Mouse (Mus musculus): ENCODE measurements around the gene Pola1. TPM values are rescaled to one million over a fixed set of nuclear protein-coding genes. Genes with fewer than 3 reads are reported as not detected.

Gene Pola1
- polyA plus RNA-seq, 1 experiment from 2014 or later: 21.2 TPM

GRCm38 (mm10) chrX:93373503-93373902 lies 258.5 kb downstream of the Pola1 start:
- no peaks in the 10 kb centered on the region for H3K4me1 ChIP-seq (ENCODE audit: control insufficient read depth, insufficient read depth, low read length)
- no peak for DNase-seq (ENCODE audit: low spot score)
- no peak overlapping the region for H3K27ac ChIP-seq (ENCODE audit: low read depth, low read length)
- H3K4me3 ChIP-seq (ENCODE audit: low read depth, low read length): no peak overlapping the region
- no peak overlapping the region for H3K9ac ChIP-seq (ENCODE audit: low read length)
- H3K9me3 ChIP-seq (ENCODE audit: control insufficient read depth, low read length): no peaks in the 10 kb centered on the region
- H3K36me3 ChIP-seq (ENCODE audit: control insufficient read depth, insufficient read depth, low read length): no peaks in the 10 kb centered on the region
- H3K4me2 ChIP-seq (ENCODE audit: low read depth): no peak overlapping the region
- no peak for ATAC-seq (ENCODE audit: insufficient read depth, low FRiP score, low TSS enrichment)
- WGBS: 69% methylated on average over 1 of the region's 1 CpGs
- H3K27me3 ChIP-seq (ENCODE audit: control insufficient read depth, insufficient read depth, low read length): no peaks in the 10 kb centered on the region

DNA sequence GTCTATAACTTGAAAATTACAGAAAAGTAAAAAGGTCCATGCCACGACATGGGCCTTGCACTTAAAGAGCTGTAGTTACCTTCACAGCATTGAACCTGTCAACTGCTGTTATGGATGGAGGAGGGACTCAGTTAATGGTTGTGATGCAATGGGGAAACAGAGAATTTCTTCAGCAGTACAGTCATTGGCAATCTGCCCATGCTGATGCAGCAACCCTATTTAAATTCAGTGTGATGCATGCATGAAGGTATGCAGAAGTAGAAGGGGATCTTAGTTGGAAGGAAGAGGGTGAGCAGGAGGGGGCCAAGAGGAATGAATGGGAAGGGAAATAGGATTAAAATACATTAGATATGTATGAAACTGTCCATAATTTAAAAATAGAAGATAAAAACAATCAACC lies 262.2 kb downstream of the Pola1 start:
- H3K4me2 ChIP-seq (ENCODE audit: low read depth): no peak overlapping the region
- peak; percentile 10 for DNase-seq (ENCODE audit: low spot score)
- no peaks in the 10 kb centered on the region for H3K4me1 ChIP-seq (ENCODE audit: control insufficient read depth, insufficient read depth, low read length)

DNA sequence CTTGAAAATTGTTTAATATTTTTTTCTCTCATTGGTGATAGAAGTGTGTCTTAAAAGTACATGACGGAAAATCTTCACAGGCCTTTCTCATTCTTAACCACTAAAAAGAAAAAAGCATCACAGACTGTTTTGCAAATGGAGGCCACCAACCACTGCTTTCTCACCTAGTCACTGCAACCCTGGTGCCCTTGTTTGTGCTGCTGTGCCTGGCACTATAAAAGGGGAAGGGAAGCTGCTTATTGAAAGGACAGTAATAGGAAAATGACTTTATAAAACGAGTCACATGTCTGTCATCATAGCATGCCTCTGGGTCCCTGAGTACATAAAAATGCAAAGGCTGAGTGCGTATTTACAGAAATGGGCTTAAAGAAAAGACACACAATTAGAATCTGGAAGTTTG lies 263.7 kb downstream of the Pola1 start:
- no peak overlapping the region for H3K9ac ChIP-seq (ENCODE audit: low read length)
- H3K27me3 ChIP-seq (ENCODE audit: control insufficient read depth, insufficient read depth, low read length): no peaks in the 10 kb centered on the region
- no peak overlapping the region for H3K4me3 ChIP-seq (ENCODE audit: low read depth, low read length)
- ATAC-seq (ENCODE audit: insufficient read depth, low FRiP score, low TSS enrichment) (no peak), DNase-seq (ENCODE audit: low spot score) (no peak)
- H3K9me3 ChIP-seq (ENCODE audit: control insufficient read depth, low read length): no peaks in the 10 kb centered on the region
- H3K27ac ChIP-seq (ENCODE audit: low read depth, low read length): no peak overlapping the region
- WGBS: 87% methylated on average over 3 of the region's 3 CpGs
- no peaks in the 10 kb centered on the region for H3K4me1 ChIP-seq (ENCODE audit: control insufficient read depth, insufficient read depth, low read length)
- no peaks in the 10 kb centered on the region for H3K36me3 ChIP-seq (ENCODE audit: control insufficient read depth, insufficient read depth, low read length)
- H3K4me2 ChIP-seq (ENCODE audit: low read depth): no peak overlapping the region

More for the DNA sequence above, 262.2 kb downstream of the Pola1 start:
- WGBS: 78% methylated on average over 1 of the region's 1 CpGs
- H3K36me3 ChIP-seq (ENCODE audit: control insufficient read depth, insufficient read depth, low read length): no peaks in the 10 kb centered on the region
- no peak for ATAC-seq (ENCODE audit: insufficient read depth, low FRiP score, low TSS enrichment)
- H3K4me3 ChIP-seq (ENCODE audit: low read depth, low read length): no peak overlapping the region
- H3K9ac ChIP-seq (ENCODE audit: low read length): no peak overlapping the region
- H3K9me3 ChIP-seq (ENCODE audit: control insufficient read depth, low read length): no peaks in the 10 kb centered on the region
- no peaks in the 10 kb centered on the region for H3K27me3 ChIP-seq (ENCODE audit: control insufficient read depth, insufficient read depth, low read length)
- no peak overlapping the region for H3K27ac ChIP-seq (ENCODE audit: low read depth, low read length)

DNA sequence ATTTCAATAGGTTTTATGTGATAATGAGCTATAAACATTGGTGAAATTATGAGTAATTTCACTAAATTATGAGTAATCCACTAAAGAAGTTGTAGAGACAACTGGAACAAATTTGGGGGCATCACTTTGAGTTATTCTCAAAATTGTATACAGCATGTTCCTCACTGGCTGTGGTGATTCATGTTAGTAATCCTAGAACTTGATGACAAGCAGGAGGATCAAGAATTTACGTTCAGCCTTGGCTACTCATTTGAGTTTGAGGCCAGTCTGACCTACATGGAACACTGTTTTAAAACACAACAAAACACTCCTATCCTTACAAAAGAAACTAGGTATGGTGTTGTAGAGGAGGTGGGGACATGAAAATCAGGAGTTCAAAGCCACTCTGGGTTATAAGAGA lies 310.6 kb downstream of the Pola1 start:
- Histone ChIP-seq H3K4me1 (ENCODE audit: control insufficient read depth, insufficient read depth, low read length) (no peaks in the 10 kb centered on the region), H3K4me2 (ENCODE audit: low read depth) (no peak overlapping the region), H3K9me3 (ENCODE audit: control insufficient read depth, low read length) (no peaks in the 10 kb centered on the region), H3K27me3 (ENCODE audit: control insufficient read depth, insufficient read depth, low read length) (no peaks in the 10 kb centered on the region), H3K36me3 (ENCODE audit: control insufficient read depth, insufficient read depth, low read length) (no peaks in the 10 kb centered on the region), H3K9ac (ENCODE audit: low read length) (no peak overlapping the region), H3K27ac (ENCODE audit: low read depth, low read length) (no peak overlapping the region), H3K4me3 (ENCODE audit: low read depth, low read length) (no peak overlapping the region)
- 90% methylated on average over 1 of the region's 1 CpGs for WGBS
- no peak for DNase-seq (ENCODE audit: low spot score)
- no peak for ATAC-seq (ENCODE audit: insufficient read depth, low FRiP score, low TSS enrichment)

DNA sequence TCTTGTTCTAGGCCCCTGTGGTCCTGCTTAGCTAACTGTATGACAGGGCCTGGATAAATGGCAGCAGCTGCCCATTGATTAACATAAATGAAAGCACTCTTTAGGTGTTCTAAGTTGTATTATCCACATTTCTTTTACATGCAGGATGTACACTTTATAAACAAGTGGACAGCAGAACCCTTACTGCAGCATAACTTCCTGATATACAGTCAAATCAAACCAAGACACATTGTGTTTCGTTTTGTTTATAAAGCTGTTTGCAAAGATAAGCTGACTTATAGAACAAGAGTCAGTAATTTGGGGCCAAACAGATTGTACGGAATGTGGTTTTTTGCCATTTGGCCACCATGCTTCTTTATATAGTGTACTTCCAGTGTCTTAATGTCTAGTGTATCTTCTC lies 312.0 kb downstream of the Pola1 start:
- H3K4me1 ChIP-seq (ENCODE audit: control insufficient read depth, insufficient read depth, low read length): no peaks in the 10 kb centered on the region
- WGBS: 81% methylated on average over 2 of the region's 2 CpGs
- no peaks in the 10 kb centered on the region for H3K27me3 ChIP-seq (ENCODE audit: control insufficient read depth, insufficient read depth, low read length)
- H3K9me3 ChIP-seq (ENCODE audit: control insufficient read depth, low read length): no peaks in the 10 kb centered on the region
- no peak overlapping the region for H3K4me2 ChIP-seq (ENCODE audit: low read depth)
- H3K36me3 ChIP-seq (ENCODE audit: control insufficient read depth, insufficient read depth, low read length): no peaks in the 10 kb centered on the region
- no peak overlapping the region for H3K27ac ChIP-seq (ENCODE audit: low read depth, low read length)
- DNase-seq (ENCODE audit: low spot score): no peak
- no peak for ATAC-seq (ENCODE audit: insufficient read depth, low FRiP score, low TSS enrichment)
- H3K4me3 ChIP-seq (ENCODE audit: low read depth, low read length): no peak overlapping the region
- no peak overlapping the region for H3K9ac ChIP-seq (ENCODE audit: low read length)

GRCm38 (mm10) chrX:93317577-93317976 lies 314.4 kb downstream of the Pola1 start:
- Histone ChIP-seq H3K9ac (ENCODE audit: low read length) (no peak overlapping the region), H3K4me2 (ENCODE audit: low read depth) (no peak overlapping the region), H3K4me3 (ENCODE audit: low read depth, low read length) (no peak overlapping the region), H3K9me3 (ENCODE audit: control insufficient read depth, low read length) (no peaks in the 10 kb centered on the region), H3K4me1 (ENCODE audit: control insufficient read depth, insufficient read depth, low read length) (no peaks in the 10 kb centered on the region), H3K36me3 (ENCODE audit: control insufficient read depth, insufficient read depth, low read length) (no peaks in the 10 kb centered on the region), H3K27ac (ENCODE audit: low read depth, low read length) (no peak overlapping the region), H3K27me3 (ENCODE audit: control insufficient read depth, insufficient read depth, low read length) (no peaks in the 10 kb centered on the region)
- WGBS: 75% methylated on average over 4 of the region's 4 CpGs
- ATAC-seq (ENCODE audit: insufficient read depth, low FRiP score, low TSS enrichment) (no peak), DNase-seq (ENCODE audit: low spot score) (no peak)

DNA sequence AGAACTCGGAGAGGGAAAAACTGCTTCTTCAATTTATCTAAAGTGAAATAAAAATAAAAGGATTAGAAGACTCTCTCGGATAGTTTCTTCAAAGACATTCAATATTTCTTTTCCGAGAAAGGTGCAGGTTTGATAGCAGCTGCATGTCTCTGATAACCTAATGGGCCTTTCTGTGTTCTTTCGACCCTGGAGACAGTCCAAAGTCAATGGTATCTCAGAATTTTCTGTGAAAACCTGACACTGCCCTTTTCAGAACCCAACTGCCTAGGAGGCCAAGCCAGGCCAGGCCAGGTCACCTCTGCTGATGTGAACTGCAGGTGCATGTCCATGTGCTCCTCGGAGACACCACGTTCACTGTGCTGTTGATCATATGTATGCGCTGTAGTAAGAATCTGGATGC lies 326.2 kb downstream of the Pola1 start:
- Histone ChIP-seq H3K36me3 (ENCODE audit: control insufficient read depth, insufficient read depth, low read length) (no peaks in the 10 kb centered on the region), H3K9me3 (ENCODE audit: control insufficient read depth, low read length) (no peaks in the 10 kb centered on the region), H3K4me2 (ENCODE audit: low read depth) (no peak overlapping the region), H3K27ac (ENCODE audit: low read depth, low read length) (no peak overlapping the region), H3K9ac (ENCODE audit: low read length) (no peak overlapping the region), H3K4me3 (ENCODE audit: low read depth, low read length) (no peak overlapping the region), H3K27me3 (ENCODE audit: control insufficient read depth, insufficient read depth, low read length) (peaks cover 25% of the 10 kb centered on the region), H3K4me1 (ENCODE audit: control insufficient read depth, insufficient read depth, low read length) (no peaks in the 10 kb centered on the region)
- 94% methylated on average over 7 of the region's 7 CpGs for WGBS
- DNase-seq (ENCODE audit: low spot score): no peak
- ATAC-seq (ENCODE audit: insufficient read depth, low FRiP score, low TSS enrichment): no peak

DNA sequence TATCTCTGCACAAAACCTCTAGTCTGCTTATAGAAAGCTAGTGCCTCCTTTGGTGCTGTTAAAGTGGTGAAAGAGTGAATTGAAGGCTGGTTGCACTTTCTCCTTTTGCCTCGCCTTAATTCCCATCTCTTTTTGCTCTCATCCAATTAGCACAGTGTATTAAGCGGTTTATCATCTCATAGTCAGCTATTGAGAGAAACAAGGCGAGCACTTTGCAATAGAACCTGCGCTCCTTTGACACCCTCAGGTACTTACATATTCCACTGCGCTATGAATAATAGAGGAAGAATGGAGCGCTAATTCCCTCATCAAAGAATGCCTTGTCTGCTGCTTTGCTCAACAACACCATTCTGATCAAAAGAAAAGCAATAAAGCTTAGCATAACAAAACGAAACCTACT lies 330.2 kb downstream of the Pola1 start:
- no peaks in the 10 kb centered on the region for H3K36me3 ChIP-seq (ENCODE audit: control insufficient read depth, insufficient read depth, low read length)
- DNase-seq (ENCODE audit: low spot score) (no peak), ATAC-seq (ENCODE audit: insufficient read depth, low FRiP score, low TSS enrichment) (no peak)
- peaks cover 61% of the 10 kb centered on the region for H3K27me3 ChIP-seq (ENCODE audit: control insufficient read depth, insufficient read depth, low read length)
- H3K9me3 ChIP-seq (ENCODE audit: control insufficient read depth, low read length): no peaks in the 10 kb centered on the region
- H3K9ac ChIP-seq (ENCODE audit: low read length): no peak overlapping the region
- H3K4me2 ChIP-seq (ENCODE audit: low read depth): no peak overlapping the region
- no peaks in the 10 kb centered on the region for H3K4me1 ChIP-seq (ENCODE audit: control insufficient read depth, insufficient read depth, low read length)
- no peak overlapping the region for H3K4me3 ChIP-seq (ENCODE audit: low read depth, low read length)
- WGBS: 13% methylated on average over 7 of the region's 7 CpGs
- no peak overlapping the region for H3K27ac ChIP-seq (ENCODE audit: low read depth, low read length)

GRCm38 (mm10) chrX:93300183-93300815 lies 331.7 kb downstream of the Pola1 start:
- Histone ChIP-seq H3K4me2 (ENCODE audit: low read depth) (no peak overlapping the region), H3K4me1 (ENCODE audit: control insufficient read depth, insufficient read depth, low read length) (no peaks in the 10 kb centered on the region), H3K9me3 (ENCODE audit: control insufficient read depth, low read length) (no peaks in the 10 kb centered on the region), H3K36me3 (ENCODE audit: control insufficient read depth, insufficient read depth, low read length) (no peaks in the 10 kb centered on the region), H3K27me3 (ENCODE audit: control insufficient read depth, insufficient read depth, low read length) (peaks cover 76% of the 10 kb centered on the region), H3K27ac (ENCODE audit: low read depth, low read length) (no peak overlapping the region), H3K4me3 (ENCODE audit: low read depth, low read length) (no peak overlapping the region), H3K9ac (ENCODE audit: low read length) (no peak overlapping the region)
- no peak for ATAC-seq (ENCODE audit: insufficient read depth, low FRiP score, low TSS enrichment)
- 20% methylated on average over 10 of the region's 10 CpGs for WGBS
- DNase-seq (ENCODE audit: low spot score): no peak

All from neural tube, embryonic 11.5 days (tissue).